Mouse (Mus musculus) limb, embryonic 12.5 days (tissue): Measurements from ENCODE around the gene Wdr91. TPM values are rescaled to one million over a fixed set of nuclear protein-coding genes. Genes with fewer than 3 reads are reported as not detected.

Experiments
- ATAC-seq: fragments of 200-750 bp; cut with Nextera tagmentation; 2 replicates; pipeline ENCODE4 v1.8.0; 2017; ENCODE audit warnings: low read depth, moderate TSS enrichment; ENCODE audit not compliant: insufficient number of reproducible peaks, insufficient read depth, low FRiP score, low TSS enrichment
- H3K27ac ChIP-seq: fragments of 300-500 bp; sonication (generic); 2 replicates; pipeline ENCODE4 v1.5.1; 2016; ENCODE audit warnings: mild to moderate bottlenecking, moderate library complexity
- H3K27me3 ChIP-seq: fragments of 300-500 bp; sonication (generic); 2 replicates; pipeline ENCODE4 v1.6.1; 2016; ENCODE audit warnings: mild to moderate bottlenecking, moderate library complexity
- H3K36me3 ChIP-seq: fragments of 300-500 bp; sonication (generic); 2 replicates; pipeline ENCODE4 v1.6.1; 2016; ENCODE audit warnings: mild to moderate bottlenecking, moderate library complexity
- H3K4me1 ChIP-seq: fragments of 300-500 bp; sonication (generic); replicated peaks from 2 replicates; pipeline ENCODE4 v1.6.1; 2016
- H3K4me2 ChIP-seq: fragments of 300-500 bp; sonication (generic); 2 replicates; pipeline ENCODE4 v1.6.1; 2016; ENCODE audit warnings: mild to moderate bottlenecking, moderate library complexity
- H3K4me3 ChIP-seq: fragments of 300-500 bp; sonication (generic); replicated peaks from 2 replicates; pipeline ENCODE4 v1.5.1; 2016; ENCODE audit warnings: mild to moderate bottlenecking
- H3K9ac ChIP-seq: fragments of 300-500 bp; sonication (generic); replicated peaks from 2 replicates; pipeline ENCODE4 v1.6.1; 2016; ENCODE audit warnings: mild to moderate bottlenecking, moderate library complexity
- H3K9me3 ChIP-seq: fragments of 300-500 bp; sonication (generic); 2 replicates; pipeline ENCODE4 v1.6.1; 2016; ENCODE audit warnings: mild to moderate bottlenecking, moderate library complexity
- WGBS: fragments of 180-500 bp; shearing (Covaris S2); methylation state at CpG from one replicate; pipeline ENCODE4 v1.1.7; 2016; 5-methylcytosine and 5-hydroxymethylcytosine counted together
- polyA plus RNA-seq: library from polyadenylated mRNA; unstranded; fragments of >200 nt; fragmentation: Nextera tagmentation; extraction: Ambion mirVana; gene quantifications from 2 replicates; pipeline ENCODE4 v1.2.1, GENCODE M21; 2016

Gene Wdr91
- polyA plus RNA-seq, 1 experiment from 2014 or later, result 13.9 TPM

- H3K9me3 ChIP-seq, result no peaks in the 10 kb centered on the region
- no peaks in the 10 kb centered on the region for H3K27me3 ChIP-seq
- peaks cover 20% of the 10 kb centered on the region for H3K4me1 ChIP-seq
- H3K36me3 ChIP-seq, result peaks cover 44% of the 10 kb centered on the region
- peak within 1 kb of the TSS; percentile 79 for H3K4me2 ChIP-seq
- peak; percentile 90 for ATAC-seq
- peak within 1 kb of the TSS; percentile 94 for H3K27ac ChIP-seq
- H3K4me3 ChIP-seq, result peak within 1 kb of the TSS; percentile 72
- under 1% methylated on average over 55 of the region's 56 CpGs for WGBS
- H3K9ac ChIP-seq, result peak within 1 kb of the TSS; percentile 77
Measured at GRCm38 (mm10) chr6:34877509-34878321, 33.0 kb downstream of the Wdr91 start, which contains the start of gene Cyren. TSS of gene Cyren (minus strand) at chr6:34878060.

GRCm38 (mm10) chr6:34876835-34877156, 33.9 kb downstream of the Wdr91 start:
- Histone ChIP-seq H3K27me3 (no peaks in the 10 kb centered on the region), H3K9ac (peak overlapping the region; percentile 77), H3K4me3 (peak overlapping the region; percentile 72), H3K9me3 (no peaks in the 10 kb centered on the region), H3K4me1 (peaks cover 20% of the 10 kb centered on the region), H3K4me2 (peak overlapping the region; percentile 79), H3K27ac (peak overlapping the region; percentile 94; the same call in 1 of the 2 replicates), H3K36me3 (peaks cover 39% of the 10 kb centered on the region)
- ATAC-seq, result no peak
- WGBS, result 20% methylated on average over 2 of the region's 2 CpGs

GRCm38 (mm10) chr6:34875966-34876834, 34.5 kb downstream of the Wdr91 start:
- Histone ChIP-seq H3K36me3 (peaks cover 36% of the 10 kb centered on the region), H3K9ac (no peak overlapping the region; the same call in 1 of the 2 replicates), H3K9me3 (no peaks in the 10 kb centered on the region), H3K27ac (no peak overlapping the region), H3K27me3 (no peaks in the 10 kb centered on the region), H3K4me2 (peak overlapping the region; percentile 79), H3K4me3 (peak overlapping the region; percentile 72; the same call in 1 of the 2 replicates), H3K4me1 (peaks cover 20% of the 10 kb centered on the region)
- ATAC-seq, result no peak
- 59% methylated on average over 12 of the region's 12 CpGs for WGBS

- 88% methylated on average over 15 of the region's 15 CpGs for WGBS
- Histone ChIP-seq H3K9ac (no peak overlapping the region), H3K4me3 (no peak overlapping the region), H3K9me3 (no peaks in the 10 kb centered on the region), H3K27ac (0 out of 2 replicates have a peak overlapping the region, but pooled peaks have one; percentile 4), H3K4me1 (peaks cover 20% of the 10 kb centered on the region), H3K36me3 (peaks cover 28% of the 10 kb centered on the region), H3K4me2 (no peak overlapping the region), H3K27me3 (no peaks in the 10 kb centered on the region)
- ATAC-seq, result no peak
Measured at GRCm38 (mm10) chr6:34875268-34875761, 35.4 kb downstream of the Wdr91 start.

GRCm38 (mm10) chr6:34874101-34874921, 36.4 kb downstream of the Wdr91 start:
- Histone ChIP-seq H3K9me3 (no peaks in the 10 kb centered on the region), H3K36me3 (peaks cover 20% of the 10 kb centered on the region), H3K27ac (no peak overlapping the region), H3K9ac (no peak overlapping the region), H3K4me1 (peaks cover 20% of the 10 kb centered on the region), H3K27me3 (no peaks in the 10 kb centered on the region), H3K4me2 (no peak overlapping the region), H3K4me3 (no peak overlapping the region)
- ATAC-seq, result no peak
- WGBS, result 82% methylated on average over 21 of the region's 21 CpGs

GRCm38 (mm10) chr6:34872871-34873270, 37.8 kb downstream of the Wdr91 start:
- peaks cover 16% of the 10 kb centered on the region for H3K36me3 ChIP-seq
- 87% methylated on average over 10 of the region's 10 CpGs for WGBS
- ATAC-seq, result no peak
- H3K4me1 ChIP-seq, result peaks cover 18% of the 10 kb centered on the region
- H3K4me3 ChIP-seq, result no peak overlapping the region
- no peaks in the 10 kb centered on the region for H3K27me3 ChIP-seq
- H3K27ac ChIP-seq, result no peak overlapping the region
- no peaks in the 10 kb centered on the region for H3K9me3 ChIP-seq
- H3K9ac ChIP-seq, result no peak overlapping the region
- no peak overlapping the region for H3K4me2 ChIP-seq

GRCm38 (mm10) chr6:34871929-34872328, 38.7 kb downstream of the Wdr91 start:
- no peak overlapping the region for H3K4me3 ChIP-seq
- no peak for ATAC-seq
- H3K9ac ChIP-seq, result no peak overlapping the region
- peaks cover 15% of the 10 kb centered on the region for H3K4me1 ChIP-seq
- no peaks in the 10 kb centered on the region for H3K9me3 ChIP-seq
- no peak overlapping the region for H3K27ac ChIP-seq
- 90% methylated on average over 7 of the region's 7 CpGs for WGBS
- H3K36me3 ChIP-seq, result peaks cover 16% of the 10 kb centered on the region
- H3K4me2 ChIP-seq, result no peak overlapping the region
- H3K27me3 ChIP-seq, result no peaks in the 10 kb centered on the region

GRCm38 (mm10) chr6:34870724-34871123, 40.0 kb downstream of the Wdr91 start:
- Histone ChIP-seq H3K4me2 (no peak overlapping the region), H3K4me1 (peaks cover 9% of the 10 kb centered on the region; the same call in 1 of the 2 replicates), H3K27ac (no peak overlapping the region), H3K4me3 (no peak overlapping the region), H3K9me3 (no peaks in the 10 kb centered on the region), H3K27me3 (no peaks in the 10 kb centered on the region), H3K36me3 (peaks cover 16% of the 10 kb centered on the region), H3K9ac (no peak overlapping the region)
- WGBS, result 77% methylated on average over 5 of the region's 5 CpGs
- no peak for ATAC-seq

- 63% methylated on average over 5 of the region's 5 CpGs for WGBS
- peaks cover 10% of the 10 kb centered on the region; the same call in 1 of the 2 replicates for H3K4me1 ChIP-seq
Measured at GRCm38 (mm10) chr6:34870136-34870535, 40.5 kb downstream of the Wdr91 start.

GRCm38 (mm10) chr6:34869225-34869915, 41.3 kb downstream of the Wdr91 start:
- WGBS, result 78% methylated on average over 13 of the region's 13 CpGs
- Histone ChIP-seq H3K9me3 (no peaks in the 10 kb centered on the region), H3K36me3 (peaks cover 16% of the 10 kb centered on the region), H3K27me3 (no peaks in the 10 kb centered on the region), H3K4me2 (no peak overlapping the region), H3K27ac (no peak overlapping the region), H3K4me3 (no peak overlapping the region), H3K4me1 (peaks cover 10% of the 10 kb centered on the region; the same call in 1 of the 2 replicates), H3K9ac (no peak overlapping the region)
- ATAC-seq, result no peak

More at GRCm38 (mm10) chr6:34870136-34870535, 40.5 kb downstream of the Wdr91 start:
- no peak overlapping the region for H3K9ac ChIP-seq
- ATAC-seq, result no peak
- no peak overlapping the region for H3K4me2 ChIP-seq
- no peaks in the 10 kb centered on the region for H3K27me3 ChIP-seq
- H3K9me3 ChIP-seq, result no peaks in the 10 kb centered on the region
- H3K4me3 ChIP-seq, result no peak overlapping the region
- H3K36me3 ChIP-seq, result peaks cover 16% of the 10 kb centered on the region
- H3K27ac ChIP-seq, result 0 out of 2 replicates have a peak overlapping the region, but pooled peaks have one; percentile 29
